Mouse (Mus musculus) limb, embryonic 15.5 days (tissue): Measurements from ENCODE around the gene Efcab3. TPM values are rescaled to one million over a fixed set of nuclear protein-coding genes. Genes with fewer than 3 reads are reported as not detected.

Experiments
- ATAC-seq: fragments of 200-750 bp; cut with Nextera tagmentation; 2 replicates; pipeline ENCODE4 v1.8.0; 2017; ENCODE audit warnings: low read depth, moderate TSS enrichment; ENCODE audit not compliant: insufficient number of reproducible peaks, low FRiP score, low TSS enrichment
- H3K27ac ChIP-seq: fragments of 300-500 bp; sonication (generic); 2 replicates; pipeline ENCODE4 v1.5.1; 2015; ENCODE audit warnings: moderate library complexity, mild to moderate bottlenecking, inconsistent platforms
- H3K27me3 ChIP-seq: fragments of 300-500 bp; sonication (generic); 2 replicates; pipeline ENCODE4 v1.6.1; 2015; ENCODE audit warnings: inconsistent platforms
- H3K36me3 ChIP-seq: fragments of 300-500 bp; sonication (generic); 2 replicates; pipeline ENCODE4 v1.6.1; 2015; ENCODE audit warnings: inconsistent platforms
- H3K4me1 ChIP-seq: fragments of 300-500 bp; sonication (generic); 2 replicates; pipeline ENCODE4 v1.6.1; 2015; ENCODE audit warnings: inconsistent platforms
- H3K4me2 ChIP-seq: fragments of 300-500 bp; sonication (generic); 2 replicates; pipeline ENCODE4 v1.6.1; 2015; ENCODE audit warnings: mild to moderate bottlenecking, inconsistent platforms
- H3K4me3 ChIP-seq: fragments of 300-500 bp; sonication (generic); 2 replicates; pipeline ENCODE4 v1.5.1; 2015; ENCODE audit warnings: mild to moderate bottlenecking, inconsistent platforms
- H3K9ac ChIP-seq: fragments of 300-500 bp; sonication (generic); 2 replicates; pipeline ENCODE4 v1.6.1; 2015; ENCODE audit warnings: inconsistent platforms
- H3K9me3 ChIP-seq: fragments of 300-500 bp; sonication (generic); 2 replicates; pipeline ENCODE4 v1.6.1; 2016; ENCODE audit warnings: inconsistent platforms
- WGBS: fragments of 180-500 bp; shearing (Covaris S2); methylation state at CpG from one replicate; pipeline ENCODE4 v1.1.7; 2015; 5-methylcytosine and 5-hydroxymethylcytosine counted together
- polyA plus RNA-seq: library from polyadenylated mRNA; unstranded; fragments of >200 nt; fragmentation: Nextera tagmentation; extraction: Ambion mirVana; gene quantifications from 2 replicates; pipeline ENCODE4 v1.2.1, GENCODE M21; 2015

Gene Efcab3
- polyA plus RNA-seq, 1 experiment from 2014 or later, result not detected

DNA sequence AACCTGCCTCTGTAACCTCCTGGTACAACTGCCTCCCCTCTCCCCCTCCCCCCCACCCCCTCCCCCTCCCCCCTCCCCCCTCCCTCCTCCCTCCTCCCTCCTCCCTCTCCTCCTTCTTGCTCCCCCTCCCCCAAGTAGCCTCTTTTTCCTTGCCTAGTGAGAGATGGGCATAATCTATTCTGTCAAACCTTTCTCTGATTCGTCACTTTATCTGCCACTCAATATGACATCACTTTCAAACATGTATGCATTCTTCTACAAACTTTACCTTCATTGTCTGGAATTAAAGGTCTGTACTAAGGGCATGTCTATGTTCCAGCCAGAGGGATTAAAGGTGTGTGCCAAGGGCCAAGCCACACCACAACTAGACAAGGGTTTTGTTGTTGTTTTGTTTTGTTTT is 86.4 kb downstream of the Efcab3 start:
- ATAC-seq, result no peak
- Histone ChIP-seq H3K36me3 (no peaks in the 10 kb centered on the region), H3K27ac (no peak overlapping the region), H3K4me3 (no peak overlapping the region), H3K4me2 (no peak overlapping the region), H3K9ac (no peak overlapping the region), H3K4me1 (peaks cover 17% of the 10 kb centered on the region), H3K27me3 (peaks cover 3% of the 10 kb centered on the region; the same call in 1 of the 2 replicates), H3K9me3 (no peaks in the 10 kb centered on the region)
- 83% methylated on average over 1 of the region's 1 CpGs for WGBS

DNA sequence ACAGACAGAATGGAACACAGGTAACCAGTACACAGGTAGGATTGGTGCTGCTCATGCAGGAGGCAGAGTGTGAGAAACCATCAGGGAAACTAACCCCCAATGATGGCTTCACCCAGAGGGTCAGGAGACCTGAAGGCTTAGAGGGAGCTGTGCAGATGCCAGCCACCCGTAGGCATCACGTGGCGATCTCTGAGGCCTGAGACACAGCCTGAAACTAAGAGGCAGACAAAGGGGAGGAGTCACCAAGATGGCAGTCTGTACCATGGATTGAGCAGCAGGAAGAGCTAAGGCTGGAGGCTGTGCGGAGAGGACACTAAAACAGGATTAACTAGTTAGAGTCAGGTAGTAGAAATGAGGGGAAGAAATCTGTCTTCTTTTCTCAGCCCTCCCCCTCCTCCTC is 87.3 kb downstream of the Efcab3 start:
- H3K27ac ChIP-seq, result no peak overlapping the region
- no peak overlapping the region for H3K9ac ChIP-seq
- H3K4me3 ChIP-seq, result no peak overlapping the region
- ATAC-seq, result no peak
- H3K9me3 ChIP-seq, result no peaks in the 10 kb centered on the region
- WGBS, result 42% methylated on average over 4 of the region's 4 CpGs
- no peak overlapping the region for H3K4me2 ChIP-seq
- no peaks in the 10 kb centered on the region for H3K36me3 ChIP-seq
- peaks cover 3% of the 10 kb centered on the region; the same call in 1 of the 2 replicates for H3K27me3 ChIP-seq
- peaks cover 17% of the 10 kb centered on the region for H3K4me1 ChIP-seq

DNA sequence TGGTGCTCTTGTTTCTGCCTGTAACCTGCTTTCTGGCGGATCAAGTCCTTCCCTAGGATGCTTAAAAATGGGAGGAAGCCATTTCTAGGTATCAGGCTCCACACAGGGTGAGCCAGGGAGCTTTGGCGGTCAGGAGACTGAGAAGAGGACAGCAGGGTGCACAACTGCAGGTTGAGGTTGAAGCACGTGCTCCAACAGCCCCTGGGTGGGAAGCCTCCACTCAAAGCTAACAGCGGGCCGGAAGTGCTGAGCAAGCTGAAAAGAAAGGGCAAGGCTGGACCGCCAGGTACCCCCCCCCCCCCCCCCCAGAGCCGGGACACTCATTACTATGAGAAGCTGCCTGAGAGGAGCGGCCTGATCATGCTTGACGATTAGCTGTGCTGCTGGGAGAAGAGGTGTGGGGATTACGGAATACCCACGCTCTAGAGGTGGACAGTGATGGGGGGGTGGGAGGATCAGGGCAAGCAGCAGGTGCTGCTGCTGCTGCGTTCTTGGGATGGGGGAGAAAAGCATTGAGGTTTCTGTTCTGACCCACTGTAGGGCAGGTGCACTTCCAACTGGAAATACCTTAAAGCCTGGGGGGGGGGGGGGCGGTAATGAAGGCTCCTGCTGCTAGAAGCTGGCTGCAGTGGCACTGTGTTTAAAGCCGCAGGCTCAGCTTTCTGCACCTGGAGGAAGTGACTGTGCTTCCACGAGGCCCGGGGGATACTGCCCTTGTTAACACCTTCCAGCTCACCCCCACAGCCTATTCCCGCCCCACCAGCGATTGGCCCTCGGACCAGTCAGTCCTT is 88.0 kb downstream of the Efcab3 start:
- H3K4me1 ChIP-seq, result peaks cover 17% of the 10 kb centered on the region
- no peaks in the 10 kb centered on the region for H3K36me3 ChIP-seq
- 10% methylated on average over 19 of the region's 19 CpGs for WGBS
- peaks cover 3% of the 10 kb centered on the region; the same call in 1 of the 2 replicates for H3K27me3 ChIP-seq
- no peak overlapping the region for H3K9ac ChIP-seq
- no peak overlapping the region for H3K4me3 ChIP-seq
- ATAC-seq, result no peak; the same call in 1 of the 2 replicates
- H3K27ac ChIP-seq, result no peak overlapping the region
- H3K9me3 ChIP-seq, result no peaks in the 10 kb centered on the region
- peak overlapping the region; percentile 14; the same call in 1 of the 2 replicates for H3K4me2 ChIP-seq

DNA sequence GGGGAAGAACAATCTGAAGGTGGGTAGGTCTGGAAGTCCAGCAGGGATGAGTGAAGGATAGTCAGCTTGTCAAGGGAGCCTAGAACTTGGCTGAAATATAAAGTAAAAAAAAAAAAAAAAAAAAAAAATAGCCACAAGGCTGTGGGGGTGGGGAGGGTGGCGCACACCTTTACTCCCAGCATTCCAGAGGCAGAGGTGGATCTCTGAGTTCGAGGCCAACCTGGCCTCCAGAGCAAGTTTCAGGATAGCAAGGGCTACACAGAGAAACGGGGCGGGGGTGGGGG is 88.6 kb downstream of the Efcab3 start:
- Histone ChIP-seq H3K9me3 (no peaks in the 10 kb centered on the region), H3K4me1 (peaks cover 17% of the 10 kb centered on the region), H3K9ac (no peak overlapping the region), H3K36me3 (no peaks in the 10 kb centered on the region), H3K4me3 (no peak overlapping the region), H3K27ac (no peak overlapping the region), H3K27me3 (peaks cover 3% of the 10 kb centered on the region; the same call in 1 of the 2 replicates), H3K4me2 (no peak overlapping the region)
- ATAC-seq, result no peak
- 40% methylated on average over 1 of the region's 4 CpGs for WGBS

DNA sequence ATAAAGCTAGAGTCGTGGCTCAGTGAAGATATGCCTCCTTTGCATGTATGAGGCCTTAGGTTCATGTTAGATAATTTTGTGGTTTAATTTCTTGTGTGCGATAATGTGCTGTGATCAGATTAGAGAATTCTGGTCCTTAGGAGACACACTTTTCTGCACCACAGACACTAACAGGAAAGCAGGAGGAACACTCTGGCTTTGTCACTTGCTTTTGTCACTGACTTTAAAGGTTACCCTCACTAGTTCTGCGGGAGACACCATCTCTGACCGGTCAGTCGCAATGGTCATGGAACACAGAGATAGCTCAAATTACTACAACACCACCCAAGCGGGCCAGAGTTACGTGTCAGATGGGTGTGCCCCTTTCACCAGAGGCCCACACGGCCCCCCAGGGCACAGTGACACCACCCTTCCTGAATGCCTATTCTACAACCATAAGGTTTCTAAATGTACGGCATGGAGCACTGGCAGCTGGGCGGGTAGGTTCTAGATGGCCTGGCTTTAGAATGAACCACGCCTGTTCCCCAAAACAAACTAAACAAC is 89.0 kb downstream of the Efcab3 start:
- H3K4me3 ChIP-seq, result no peak overlapping the region
- peaks cover 17% of the 10 kb centered on the region for H3K4me1 ChIP-seq
- H3K4me2 ChIP-seq, result no peak overlapping the region
- 58% methylated on average over 11 of the region's 11 CpGs for WGBS
- no peak overlapping the region for H3K9ac ChIP-seq
- H3K27ac ChIP-seq, result no peak overlapping the region
- no peaks in the 10 kb centered on the region for H3K9me3 ChIP-seq
- H3K36me3 ChIP-seq, result no peaks in the 10 kb centered on the region
- no peak for ATAC-seq
- peaks cover 3% of the 10 kb centered on the region; the same call in 1 of the 2 replicates for H3K27me3 ChIP-seq

DNA sequence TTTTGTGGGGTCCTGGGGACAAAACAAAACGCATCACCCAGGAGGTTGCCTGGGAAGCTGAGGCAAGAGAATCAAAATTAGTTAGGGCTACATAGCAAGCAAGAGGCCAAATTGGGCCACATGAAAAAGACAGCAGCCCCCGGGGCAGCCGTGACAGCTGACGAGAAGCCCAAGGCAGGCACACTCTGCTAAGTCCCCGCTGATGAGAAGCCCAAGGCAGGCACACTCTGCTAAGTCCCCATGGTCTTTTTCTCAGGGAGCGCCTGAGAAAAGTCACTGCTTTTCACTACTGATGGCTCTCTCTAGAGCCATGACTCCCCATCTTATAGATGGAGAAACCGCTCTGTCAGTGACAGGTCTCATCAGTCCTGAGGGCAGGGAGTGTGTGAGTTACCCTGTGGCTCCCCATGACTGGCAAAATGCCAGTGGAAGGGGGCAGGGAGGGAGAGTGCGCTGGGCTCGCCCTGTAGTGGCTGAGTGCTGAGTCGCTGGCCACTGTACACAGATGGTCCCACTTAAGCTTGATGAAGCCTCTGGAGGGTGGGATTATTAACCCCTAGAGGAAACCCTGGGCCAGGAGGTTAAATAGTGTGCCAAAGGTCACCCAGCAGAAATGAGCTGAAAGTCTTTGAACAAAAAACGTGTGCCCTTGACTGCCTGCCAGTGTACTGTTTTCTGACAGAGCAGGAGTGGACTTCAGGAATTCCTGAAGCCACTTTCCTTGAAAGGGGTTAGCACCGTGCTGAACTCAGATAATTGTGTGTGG is 89.9 kb downstream of the Efcab3 start:
- Histone ChIP-seq H3K27ac (no peak overlapping the region), H3K27me3 (peaks cover 3% of the 10 kb centered on the region; the same call in 1 of the 2 replicates), H3K9me3 (no peaks in the 10 kb centered on the region), H3K4me1 (peaks cover 17% of the 10 kb centered on the region), H3K4me3 (no peak overlapping the region), H3K4me2 (no peak overlapping the region), H3K9ac (no peak overlapping the region), H3K36me3 (no peaks in the 10 kb centered on the region)
- 12% methylated on average over 12 of the region's 12 CpGs for WGBS
- peak; percentile 37; the same call in 1 of the 2 replicates for ATAC-seq

DNA sequence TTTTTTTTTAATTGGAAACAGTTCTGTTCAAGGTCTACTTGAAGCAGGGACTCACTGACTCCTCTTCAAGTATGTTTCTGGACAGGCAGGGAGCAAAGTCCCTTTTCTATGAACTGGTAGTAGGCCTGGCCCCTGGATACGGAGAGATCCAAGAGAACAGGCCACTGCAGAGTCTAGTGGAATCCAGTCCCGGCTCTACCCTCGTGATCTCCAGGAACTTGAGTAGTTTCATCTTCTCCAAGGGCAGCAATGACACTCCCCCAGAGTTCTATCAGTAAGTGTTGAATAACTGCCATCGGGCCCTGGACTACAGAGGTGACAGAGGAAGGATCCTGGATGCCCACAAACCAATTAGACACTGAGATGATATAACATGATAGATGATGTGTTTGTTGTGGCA is 92.5 kb downstream of the Efcab3 start:
- 47% methylated on average over 4 of the region's 4 CpGs for WGBS
- H3K4me2 ChIP-seq, result no peak overlapping the region

DNA sequence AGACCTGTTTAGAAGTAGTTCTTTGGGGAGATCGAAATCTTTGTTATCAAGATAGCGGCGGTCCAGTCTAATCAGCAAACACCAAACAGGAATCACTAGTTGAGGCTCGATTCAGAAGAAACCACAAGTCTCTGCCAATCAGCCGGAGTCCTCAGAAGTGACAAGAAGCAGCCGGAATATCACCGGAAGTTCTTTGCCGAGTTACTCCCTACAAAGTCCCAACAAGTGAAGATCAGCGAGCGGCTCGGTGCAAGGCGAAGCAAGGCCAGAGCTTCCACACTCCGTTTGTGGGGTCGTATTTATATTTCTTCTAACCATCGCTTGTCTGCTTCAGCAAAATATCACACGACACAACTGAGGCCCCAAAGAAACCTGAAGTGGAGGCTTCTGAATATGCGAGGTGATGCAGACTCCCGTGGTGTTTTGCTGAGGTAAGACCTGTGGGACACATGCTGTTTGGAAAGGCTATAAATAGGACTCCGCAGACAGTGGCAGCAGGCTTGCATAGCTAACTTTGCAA is 93.4 kb downstream of the Efcab3 start:
- Histone ChIP-seq H3K27ac (no peak overlapping the region), H3K9me3 (no peaks in the 10 kb centered on the region), H3K4me3 (no peak overlapping the region), H3K9ac (no peak overlapping the region), H3K36me3 (no peaks in the 10 kb centered on the region), H3K27me3 (no peaks in the 10 kb centered on the region), H3K4me2 (no peak overlapping the region), H3K4me1 (peaks cover 10% of the 10 kb centered on the region)
- 82% methylated on average over 19 of the region's 19 CpGs for WGBS
- no peak for ATAC-seq

More for the DNA sequence above, 92.5 kb downstream of the Efcab3 start:
- Histone ChIP-seq H3K9me3 (no peaks in the 10 kb centered on the region), H3K4me3 (no peak overlapping the region), H3K36me3 (no peaks in the 10 kb centered on the region), H3K9ac (no peak overlapping the region), H3K27ac (no peak overlapping the region), H3K4me1 (peaks cover 17% of the 10 kb centered on the region), H3K27me3 (peaks cover 3% of the 10 kb centered on the region; the same call in 1 of the 2 replicates)
- no peak for ATAC-seq

DNA sequence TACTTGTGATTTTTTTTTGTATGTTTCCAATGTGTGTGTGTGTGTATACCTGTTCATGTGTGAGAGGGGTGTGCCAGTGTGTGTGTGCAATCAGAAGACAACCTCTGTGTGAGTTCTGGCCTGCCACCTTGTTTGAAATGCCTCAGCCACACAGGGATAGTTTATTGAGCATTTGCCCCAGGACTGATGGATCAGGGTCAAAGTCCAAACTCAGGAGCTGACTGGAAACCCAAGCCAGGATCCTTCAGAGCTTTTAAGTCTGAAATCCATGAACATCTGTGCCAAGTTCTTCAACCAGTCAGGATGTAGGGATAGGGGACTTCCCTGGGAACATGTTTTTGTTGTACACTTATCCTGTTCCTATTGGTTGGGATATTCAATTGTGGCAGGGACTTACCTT is 94.7 kb downstream of the Efcab3 start:
- Histone ChIP-seq H3K36me3 (no peaks in the 10 kb centered on the region), H3K27me3 (no peaks in the 10 kb centered on the region), H3K4me2 (no peak overlapping the region), H3K4me3 (no peak overlapping the region), H3K9me3 (no peaks in the 10 kb centered on the region), H3K27ac (no peak overlapping the region), H3K4me1 (peaks cover 8% of the 10 kb centered on the region), H3K9ac (no peak overlapping the region)
- no peak for ATAC-seq

DNA sequence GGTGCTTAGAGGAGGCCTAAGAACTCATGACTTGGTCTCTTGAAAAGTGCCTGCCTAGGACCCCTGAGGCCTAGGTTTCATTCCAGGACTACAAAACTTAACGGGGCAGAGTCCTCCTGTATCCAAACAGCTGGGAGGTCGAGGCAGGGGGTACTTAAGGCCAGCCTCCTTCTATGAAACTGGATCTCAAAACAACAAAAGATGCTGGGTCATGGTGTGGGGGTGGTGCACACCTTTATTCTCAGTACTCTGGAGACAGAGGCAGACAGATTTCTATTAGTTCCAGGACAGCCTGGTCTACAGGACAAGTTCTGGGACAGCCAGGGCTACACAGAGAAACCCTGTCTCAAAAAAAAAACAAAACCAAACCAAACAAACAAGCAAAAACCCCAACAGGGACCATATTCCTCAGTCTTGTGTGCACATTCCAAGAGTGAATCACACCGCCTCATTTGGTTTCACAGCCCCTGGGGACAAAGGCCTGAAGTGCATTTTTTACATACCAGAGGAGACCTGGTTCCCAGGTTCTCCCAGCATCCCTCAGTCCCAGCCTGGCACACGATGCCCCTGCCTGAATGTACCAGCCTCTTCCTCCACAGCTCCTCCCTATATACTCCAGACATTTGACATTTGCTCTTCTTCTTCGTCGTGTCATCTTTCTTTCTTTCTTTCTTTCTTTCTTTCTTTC is 96.4 kb downstream of the Efcab3 start:
- no peaks in the 10 kb centered on the region for H3K4me1 ChIP-seq
- H3K9ac ChIP-seq, result no peak overlapping the region
- no peaks in the 10 kb centered on the region for H3K36me3 ChIP-seq
- no peak overlapping the region for H3K27ac ChIP-seq
- no peaks in the 10 kb centered on the region for H3K27me3 ChIP-seq
- H3K9me3 ChIP-seq, result no peaks in the 10 kb centered on the region
- H3K4me3 ChIP-seq, result no peak overlapping the region
- ATAC-seq, result no peak
- 49% methylated on average over 6 of the region's 6 CpGs for WGBS
- no peak overlapping the region for H3K4me2 ChIP-seq

DNA sequence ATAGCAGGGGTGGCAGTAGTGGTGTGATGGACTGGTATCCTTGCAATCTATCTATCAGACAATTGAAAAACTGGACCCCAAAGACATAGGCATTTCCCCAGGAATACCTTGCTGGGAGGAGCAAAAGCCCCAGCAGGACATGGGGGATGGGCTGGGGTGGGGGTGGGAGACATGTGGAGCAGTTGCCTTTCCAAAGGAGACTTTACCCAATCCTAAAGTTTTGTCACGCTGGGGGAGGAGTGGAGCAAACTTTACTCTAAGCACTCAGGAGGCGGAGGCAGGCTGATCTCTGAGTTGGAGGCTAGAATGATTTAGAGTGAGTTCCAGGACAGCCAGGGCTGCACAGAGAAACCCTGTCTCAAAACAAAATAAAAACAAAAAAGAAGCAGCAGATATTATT is 98.0 kb downstream of the Efcab3 start:
- no peak overlapping the region for H3K4me2 ChIP-seq
- H3K9ac ChIP-seq, result no peak overlapping the region
- no peaks in the 10 kb centered on the region for H3K4me1 ChIP-seq
- ATAC-seq, result no peak
- H3K9me3 ChIP-seq, result no peaks in the 10 kb centered on the region
- no peak overlapping the region for H3K27ac ChIP-seq
- H3K27me3 ChIP-seq, result 0 out of 2 replicates have a peak, but pooled peaks cover 3% of the 10 kb centered on the region
- no peak overlapping the region for H3K4me3 ChIP-seq
- WGBS, result 80% methylated on average over 2 of the region's 2 CpGs
- no peaks in the 10 kb centered on the region for H3K36me3 ChIP-seq
